In genomic region chr2:120402813-120403212, GRCm38 (mm10) we compare ENCODE assay signal across 1 mouse cellular context.
A peak's percentile ranks its signal among the peaks of the same experiment; 100 is the strongest.
TF ChIP-seq lines count a peak whose summit lies in the region.

No protein-coding gene starts in this region.

TF ChIP-seq in CH12.LX, 34 proteins besides CTCF, POLR2A, EP300 and RAD21 (continued from another document):
- TF ChIP-seq TCF12 (IDR thresholded peaks at IDR 0.05; ENCODE audit: low read depth, low read length) (no peak), MAFK (IDR thresholded peaks at IDR 0.05; ENCODE audit: insufficient replicate concordance, low read length) (no peak), NRF1 (IDR thresholded peaks at IDR 0.05; ENCODE audit: low read depth, low read length) (no peak), E2F4 (IDR thresholded peaks at IDR 0.05; ENCODE audit: insufficient replicate concordance, low read depth, low read length) (no peak), RCOR1 (conservative IDR thresholded peaks at IDR 0.05; ENCODE audit: low read depth, low read length) (no peak), KAT2A (IDR thresholded peaks at IDR 0.05; ENCODE audit: insufficient replicate concordance, low read length) (no peak), NELFE (IDR thresholded peaks at IDR 0.05; ENCODE audit: low read depth, low read length) (no peak), GABPA (IDR thresholded peaks at IDR 0.05; ENCODE audit: insufficient replicate concordance, low read depth, low read length) (no peak), SIN3A (IDR thresholded peaks at IDR 0.05; ENCODE audit: low read length) (peak; percentile 89), MYC (IDR thresholded peaks at IDR 0.05; ENCODE audit: low read depth, low read length) (no peak), ZNF384 (IDR thresholded peaks at IDR 0.05; ENCODE audit: low read depth, low read length) (no peak), ZMIZ1 (IDR thresholded peaks at IDR 0.05; ENCODE audit: low read depth, low read length) (no peak)
TF ChIP-seq in CH12.LX: peak in this region for 3.
